Mouse (Mus musculus) megakaryocyte, adult 5-6 weeks (primary cell): ENCODE results near the gene Ispd. TPM values are rescaled to one million over a fixed set of nuclear protein-coding genes. Genes with fewer than 3 reads are reported as not detected.

Experiments used
- ATAC-seq: 2 replicates; pipeline ENCODE4 v1.8.0; 2016; ENCODE audit warnings: mild to moderate bottlenecking, inconsistent platforms; ENCODE audit not compliant: poor library complexity, severe bottlenecking
- total RNA-seq, 2 experiments: library from RNA; stranded (forward) in 1 of 2; stranded (reverse) in 1 of 2; fragments of 153-499, 151-499 nt in 1 of 2; fragments of 221-1000, 200-1000 nt in 1 of 2; gene quantifications; 2 replicates each; pipeline versions ENCODE4 v1.2.3 to v1.2.4; 2015 to 2017

The Ispd gene
- total RNA-seq, 2 experiments from 2014 or later, result 0.49 to 0.81 TPM

DNA sequence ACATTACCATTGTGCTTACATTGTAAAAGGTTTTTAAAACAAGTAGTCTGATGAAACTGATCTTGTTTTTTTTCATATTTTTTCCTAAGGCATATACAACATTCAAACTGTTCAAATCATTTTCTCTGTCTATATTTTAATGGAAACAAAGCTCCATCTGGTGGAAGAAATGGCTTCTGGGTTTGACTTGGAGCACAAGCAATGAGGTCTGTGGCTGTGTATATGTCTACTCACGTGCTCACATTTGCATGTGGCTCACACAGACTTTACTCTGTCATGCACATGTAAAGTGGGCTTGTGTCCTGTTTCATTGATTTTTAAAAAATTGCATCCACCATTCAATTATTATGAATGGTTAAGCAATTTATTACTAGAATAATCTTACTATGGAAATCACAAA lies 323.1 kb downstream of the Ispd start:
- ATAC-seq, result no peak

DNA sequence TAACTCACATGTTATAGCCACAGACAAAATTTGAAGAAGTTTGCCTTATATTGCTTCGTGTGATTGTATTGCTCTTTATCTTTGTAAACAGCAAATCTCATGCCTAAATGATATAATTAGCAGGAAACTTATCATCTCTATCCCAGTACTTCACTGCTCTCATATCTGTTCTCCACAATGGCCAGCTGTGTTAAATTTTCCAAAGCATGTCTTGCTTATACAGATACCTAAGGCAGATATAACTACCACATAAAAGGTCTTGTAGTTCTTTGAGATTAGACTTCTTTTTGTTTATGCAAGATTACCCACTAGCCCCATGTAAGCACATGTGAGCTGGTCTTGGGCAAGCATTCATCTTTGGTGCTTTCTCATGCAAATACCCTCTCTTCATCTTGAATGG lies 327.6 kb downstream of the Ispd start:
- no peak for ATAC-seq

DNA sequence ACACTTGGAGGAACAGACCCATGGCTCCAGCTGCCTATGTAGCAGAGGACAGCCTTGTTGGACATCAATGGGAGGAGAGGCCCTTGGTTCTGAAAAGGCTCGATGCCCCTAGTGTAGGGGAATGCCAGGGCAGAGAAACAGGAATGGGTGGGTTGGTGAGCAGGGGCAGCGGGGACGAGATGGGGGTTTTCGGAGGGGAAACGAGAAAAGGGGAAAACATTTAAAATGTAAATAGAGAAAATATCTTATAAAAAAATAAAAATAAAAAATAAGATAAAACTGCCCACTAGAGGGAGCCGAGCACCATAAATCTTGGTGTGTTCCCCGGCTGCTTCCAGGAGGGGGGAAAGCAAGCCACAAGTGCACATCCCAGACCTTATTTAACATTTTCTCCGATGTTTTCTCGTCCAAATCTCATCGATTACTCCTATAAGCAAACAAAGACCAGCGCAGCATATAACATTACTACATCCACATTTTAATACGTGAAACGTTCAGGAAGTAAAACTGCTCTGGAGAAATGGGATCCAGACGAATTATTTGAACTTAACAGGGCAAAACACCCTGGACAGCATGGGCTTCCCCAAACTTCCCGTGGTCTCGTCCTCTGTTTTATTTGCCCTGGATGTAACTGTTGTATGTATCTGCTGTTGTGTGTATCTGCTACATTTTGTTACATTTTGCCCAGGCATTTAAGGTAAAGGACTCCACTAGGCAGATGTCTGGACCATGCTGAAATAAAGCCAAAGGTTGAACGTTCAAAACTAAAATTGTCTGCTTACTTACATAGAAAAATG lies 332.8 kb downstream of the Ispd start:
- ATAC-seq, result no peak

DNA sequence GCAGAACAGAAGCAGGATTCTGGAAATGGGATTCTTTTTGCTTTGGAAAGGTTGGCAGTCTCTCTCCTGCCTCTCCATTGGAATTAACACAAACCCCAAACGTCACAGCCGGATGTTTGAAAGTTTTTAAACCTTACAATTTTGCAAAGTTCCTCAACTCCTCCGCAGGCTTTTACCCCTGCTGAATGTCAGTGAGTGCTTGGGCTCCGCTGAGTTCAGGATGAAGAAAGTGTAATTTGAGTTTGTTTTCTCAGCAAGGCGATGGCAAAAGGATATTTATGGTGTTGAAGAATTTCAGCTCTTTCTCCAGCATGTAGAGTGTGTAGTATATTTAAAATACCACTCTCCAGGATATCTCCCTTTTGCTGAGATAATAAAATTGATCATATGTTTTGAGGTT lies 336.3 kb downstream of the Ispd start:
- ATAC-seq, result no peak

DNA sequence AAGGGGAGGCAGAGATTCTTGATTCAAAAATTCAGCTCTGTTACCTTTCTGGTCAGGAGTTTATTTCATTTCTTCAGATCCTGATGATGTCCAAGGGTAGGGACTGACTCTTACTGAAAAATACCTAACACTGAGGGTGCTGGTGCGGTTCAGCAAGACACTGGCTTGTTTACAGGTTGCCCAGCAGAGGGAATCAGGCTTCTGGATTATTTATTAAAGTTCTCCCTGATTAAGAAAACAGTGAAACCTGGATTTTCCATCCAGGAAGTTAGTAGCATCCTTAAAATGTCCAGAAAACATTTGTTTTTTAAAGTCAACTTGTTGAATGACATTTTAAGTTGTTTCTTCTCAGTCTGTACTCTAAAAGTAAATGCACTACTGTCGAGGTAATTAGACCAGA lies 337.2 kb downstream of the Ispd start:
- no peak for ATAC-seq

DNA sequence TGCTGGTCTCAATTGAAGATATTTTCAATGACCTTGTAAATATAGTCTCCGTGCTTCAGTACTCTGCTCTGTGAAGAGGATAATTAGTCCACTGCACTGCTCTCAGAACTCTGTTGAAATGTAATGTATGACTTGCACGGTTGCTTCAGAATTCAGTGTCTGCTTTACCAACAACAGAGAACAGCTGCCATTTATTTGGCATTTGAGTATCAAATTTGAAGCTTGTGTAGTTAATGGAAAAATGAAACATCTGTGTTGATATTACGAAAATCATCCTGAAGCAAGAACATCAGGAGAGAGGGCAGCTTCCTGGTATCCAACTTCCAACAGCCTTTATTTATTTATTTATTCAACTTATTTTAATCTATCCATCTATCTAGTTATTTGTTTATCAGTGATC lies 337.8 kb downstream of the Ispd start:
- no peak for ATAC-seq

DNA sequence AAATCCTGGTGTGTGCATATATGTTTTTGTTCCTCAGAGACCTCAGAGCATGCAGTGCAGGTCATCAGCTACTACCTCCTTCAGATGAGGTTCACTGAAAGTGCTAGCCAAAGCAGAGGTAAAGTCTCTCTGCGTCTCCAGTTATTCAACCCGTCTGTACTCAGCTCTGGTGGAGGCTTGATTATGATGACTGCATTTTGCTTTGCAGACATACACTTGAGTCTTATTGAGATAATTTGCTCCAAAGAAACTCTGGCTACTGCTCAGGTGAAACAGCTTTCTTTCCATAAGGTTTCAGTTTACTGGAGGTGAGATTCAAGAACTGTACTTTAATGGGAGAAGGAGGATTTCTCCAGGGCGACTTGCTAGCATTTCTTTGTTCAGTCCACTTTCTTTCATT lies 339.5 kb downstream of the Ispd start:
- no peak for ATAC-seq

DNA sequence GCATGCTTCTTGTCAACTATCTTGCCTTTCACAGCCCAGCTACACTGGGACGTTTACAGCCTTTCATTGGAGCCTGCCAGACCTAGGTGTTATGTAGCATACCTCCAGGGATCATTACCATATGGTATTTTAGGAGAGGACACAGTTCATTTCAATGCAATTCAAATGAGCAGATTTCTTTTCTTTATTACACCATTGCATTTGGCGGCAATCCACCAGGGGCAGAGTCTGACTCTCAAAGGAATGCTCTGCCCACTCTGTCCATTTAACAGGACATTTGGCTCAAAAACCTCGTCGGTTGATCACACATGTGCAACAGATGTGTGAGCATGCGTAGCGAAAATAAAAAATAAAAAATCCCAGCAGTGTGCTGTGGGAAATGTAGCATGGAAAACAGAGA lies 340.0 kb downstream of the Ispd start:
- ATAC-seq, result no peak

DNA sequence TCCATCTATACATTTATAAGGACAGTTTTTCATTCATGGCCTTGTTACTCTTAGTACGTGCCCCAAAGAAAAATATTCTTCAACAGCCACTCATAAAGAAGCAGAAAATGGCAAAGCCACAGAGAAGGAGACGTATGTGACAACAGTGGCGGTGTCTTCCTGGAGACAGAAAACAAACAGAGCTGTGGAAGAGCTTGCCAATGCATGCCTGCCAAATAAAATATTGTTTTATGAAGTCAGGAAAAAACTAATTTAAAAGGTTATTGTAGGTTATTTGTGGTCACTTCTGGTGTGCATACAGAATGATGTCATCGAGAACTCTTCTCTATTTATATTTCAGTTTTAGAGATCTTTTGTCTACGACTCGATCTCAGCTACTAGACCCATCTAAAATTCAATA lies 341.5 kb downstream of the Ispd start:
- ATAC-seq, result no peak

DNA sequence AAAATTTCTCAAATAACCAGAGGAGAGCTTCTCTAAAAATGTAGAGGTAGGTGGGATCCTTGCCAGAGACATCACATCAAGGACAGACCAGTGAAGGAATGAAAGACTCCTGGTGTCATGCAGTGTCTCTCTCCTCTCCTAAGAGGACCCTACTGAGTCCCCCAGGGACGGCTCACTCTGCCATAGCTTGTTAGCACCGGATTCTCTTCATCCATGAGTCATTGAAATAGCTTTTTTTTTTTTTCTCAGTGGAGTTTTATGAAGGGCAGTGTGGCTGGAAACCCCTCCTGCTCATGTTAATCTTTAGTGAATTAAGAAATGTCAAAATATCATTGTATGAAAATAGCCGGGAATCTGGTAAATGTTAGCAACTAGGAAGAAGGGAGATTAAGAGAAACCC lies 342.1 kb downstream of the Ispd start:
- no peak for ATAC-seq

DNA sequence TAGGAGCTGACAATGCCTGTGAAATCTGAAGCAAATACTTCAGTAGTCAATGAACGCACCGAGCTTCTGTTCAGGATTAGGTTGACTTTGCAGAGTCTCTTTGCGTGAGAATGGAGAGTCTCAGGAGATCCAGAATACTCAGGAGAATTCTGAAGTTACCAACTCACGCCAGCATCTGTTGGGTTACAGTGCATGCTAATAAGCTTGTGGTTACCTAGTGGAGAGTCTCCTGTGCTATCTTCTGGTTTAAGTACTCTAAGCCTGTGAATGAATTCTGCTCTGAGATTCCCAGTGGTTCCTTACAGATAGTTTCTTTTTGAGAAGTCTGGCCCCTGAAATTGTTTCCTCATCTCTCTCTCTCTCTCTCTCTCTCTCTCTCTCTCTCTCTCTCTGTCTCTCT lies 343.0 kb downstream of the Ispd start:
- no peak for ATAC-seq

DNA sequence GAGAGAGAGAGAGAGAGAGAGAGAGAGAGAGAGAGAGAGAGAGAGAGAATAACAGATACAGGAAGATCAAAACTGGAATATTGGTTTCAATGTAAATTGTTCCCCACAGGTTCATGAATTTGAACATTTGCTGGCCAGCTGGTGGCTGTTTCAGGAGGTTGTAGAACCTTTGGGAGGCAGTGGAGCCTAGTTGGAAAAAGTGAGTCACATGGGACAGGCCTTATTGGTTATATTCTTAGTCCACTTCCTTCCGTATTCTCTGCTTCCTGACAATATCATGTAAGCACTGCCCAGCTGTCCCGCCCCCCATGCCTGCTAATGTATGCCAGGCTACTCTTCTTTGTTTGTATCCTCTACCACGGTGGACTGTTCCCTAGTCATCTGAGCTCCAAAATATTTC lies 344.0 kb downstream of the Ispd start:
- ATAC-seq, result no peak

DNA sequence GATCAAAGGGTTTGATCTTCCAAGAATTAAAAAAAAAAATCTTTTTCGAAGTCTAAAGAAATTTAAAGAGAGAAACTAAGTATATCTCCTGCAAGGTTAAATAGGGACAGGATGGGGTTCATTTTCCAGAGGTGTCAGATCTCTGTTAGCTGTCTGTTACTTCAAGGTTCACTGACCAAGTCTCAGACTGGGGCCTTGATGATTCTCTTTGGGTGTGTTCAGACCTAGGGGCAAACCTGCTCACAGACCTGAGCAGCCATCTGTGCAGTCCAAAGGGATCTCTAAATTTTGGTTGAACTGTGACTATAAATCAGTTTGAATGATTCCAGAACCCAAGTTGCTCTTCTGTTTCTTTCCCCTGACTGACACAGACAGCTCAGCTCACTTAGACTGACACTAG lies 344.8 kb downstream of the Ispd start:
- ATAC-seq, result no peak

DNA sequence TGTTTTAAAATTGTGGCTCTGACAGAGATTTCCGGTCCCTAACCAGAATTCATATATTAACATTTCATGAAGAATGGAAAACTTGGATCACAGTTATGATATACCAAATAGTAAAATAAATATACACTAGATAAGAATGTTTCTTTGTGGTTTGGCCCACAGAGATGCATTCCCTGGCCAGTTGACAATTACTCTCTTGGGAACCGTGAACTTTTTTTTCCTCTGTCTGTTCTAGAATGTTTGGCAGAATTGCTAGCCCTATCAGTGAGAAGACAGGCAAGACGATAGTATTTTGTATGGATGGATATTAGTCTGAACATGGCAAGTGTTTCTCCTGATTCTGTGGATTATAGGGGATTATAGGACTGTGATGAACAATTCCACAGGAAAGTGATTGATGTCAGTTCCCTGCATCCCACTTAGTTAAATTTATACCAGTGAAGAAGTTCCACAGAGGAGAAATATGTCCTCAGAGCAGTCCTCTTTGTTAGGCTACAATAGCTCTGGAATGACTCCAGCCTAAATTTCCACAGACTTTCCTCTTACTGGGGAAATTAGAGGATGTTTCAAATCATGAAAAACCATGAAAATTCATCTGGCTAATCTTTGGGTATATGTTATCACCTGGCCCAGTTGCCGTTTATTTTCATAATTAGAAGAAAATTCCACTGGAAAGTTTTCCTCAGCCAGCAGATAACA lies 352.6 kb downstream of the Ispd start:
- ATAC-seq, result no peak

Other genes with a start within 250 kb of the Ispd start
- gene Ankmy2, start 224.3 kb upstream of the Ispd start, total RNA-seq (2015), result 13.8 and 15.5 TPM in 2 replicates
- 17.2 and 21.6 TPM in 2 replicates for gene Ankmy2, start 224.3 kb upstream of the Ispd start, total RNA-seq (2017)
- 26.5 and 30.0 TPM in 2 replicates for gene Bzw2, start 223.4 kb upstream of the Ispd start, total RNA-seq (2015)
- 20.0 and 24.5 TPM in 2 replicates for gene Bzw2, start 223.4 kb upstream of the Ispd start, total RNA-seq (2017)
- gene Lrrc72, start 128.1 kb upstream of the Ispd start, total RNA-seq (2015), result 0.22 TPM in 1 of 2 replicates, not detected in the other
- not detected in 2 replicates for gene Lrrc72, start 128.1 kb upstream of the Ispd start, total RNA-seq (2017)
- gene Sostdc1, start 67.3 kb upstream of the Ispd start, total RNA-seq (2015), result not detected in 2 replicates
- not detected in 2 replicates for gene Sostdc1, start 67.3 kb upstream of the Ispd start, total RNA-seq (2017)
- gene D630036H23Rik, start 731 bp downstream of the Ispd start, total RNA-seq (2015), result not detected in 2 replicates
- not detected in 2 replicates for gene D630036H23Rik, start 731 bp downstream of the Ispd start, total RNA-seq (2017)